Mouse (Mus musculus) hindbrain, embryonic 11.5 days (tissue): ENCODE results near the gene Aida. TPM values are rescaled to one million over a fixed set of nuclear protein-coding genes. Genes with fewer than 3 reads are reported as not detected.
A peak's percentile ranks its signal among the peaks of the same experiment; 100 is the strongest.

Source experiments
- ATAC-seq: fragments of 200-750 bp; cut with Nextera tagmentation; 2 replicates; pipeline ENCODE4 v1.8.0; 2017; ENCODE audit warnings: mild to moderate bottlenecking, moderate TSS enrichment, moderate library complexity; ENCODE audit not compliant: low FRiP score
- DNase-seq: peaks from one replicate; pipeline ENCODE4 v3.0.0-alpha.2; 2015; ENCODE audit warnings: low spot score
- H3K27ac ChIP-seq: fragments of 300-500 bp; sonication (generic); 2 replicates; pipeline ENCODE4 v1.5.1; 2014; ENCODE audit warnings: mild to moderate bottlenecking, low read depth, low read length
- H3K27me3 ChIP-seq: fragments of 300-500 bp; sonication (generic); 2 replicates; pipeline ENCODE4 v1.6.1; 2014; ENCODE audit warnings: mild to moderate bottlenecking, low read length, moderate library complexity, mixed read lengths; ENCODE audit not compliant: control insufficient read depth, insufficient read depth
- H3K36me3 ChIP-seq: fragments of 300-500 bp; sonication (generic); 2 replicates; pipeline ENCODE4 v1.6.1; 2014; ENCODE audit warnings: mild to moderate bottlenecking, low read length, moderate library complexity, mixed read lengths; ENCODE audit not compliant: control insufficient read depth, insufficient read depth
- H3K4me1 ChIP-seq: fragments of 300-500 bp; sonication (generic); replicated peaks from 2 replicates; pipeline ENCODE4 v1.6.1; 2014; ENCODE audit warnings: low read length, mixed read lengths; ENCODE audit not compliant: control insufficient read depth, insufficient read depth
- H3K4me2 ChIP-seq: fragments of 300-500 bp; sonication (generic); replicated peaks from 2 replicates; pipeline ENCODE4 v1.6.1; 2014; ENCODE audit warnings: mild to moderate bottlenecking, low read depth, low read length
- H3K4me3 ChIP-seq: fragments of 300-500 bp; sonication (generic); 2 replicates; pipeline ENCODE4 v1.5.1; 2014; ENCODE audit warnings: low read depth, low read length
- H3K9ac ChIP-seq: fragments of 300-500 bp; sonication (generic); 2 replicates; pipeline ENCODE4 v1.6.1; 2014; ENCODE audit warnings: low read depth, low read length
- H3K9me3 ChIP-seq: fragments of 300-500 bp; sonication (generic); 2 replicates; pipeline ENCODE4 v1.6.1; 2016; ENCODE audit warnings: low read length; ENCODE audit not compliant: control insufficient read depth
- WGBS: fragments of 180-500 bp; shearing (Covaris S2); extraction: QIAGEN DNeasy Blood & Tissue Kit; methylation state at CpG from one replicate; pipeline ENCODE4 v1.1.7; 2014; 5-methylcytosine and 5-hydroxymethylcytosine counted together
- polyA plus RNA-seq: library from polyadenylated mRNA; unstranded; fragments of >200 nt; fragmentation: Nextera tagmentation; extraction: Ambion mirVana; gene quantifications from 2 replicates; pipeline ENCODE4 v1.2.1, GENCODE M21; 2014

Gene Aida
- polyA plus RNA-seq = 34.9 and 40.9 TPM in 2 replicates

DNA sequence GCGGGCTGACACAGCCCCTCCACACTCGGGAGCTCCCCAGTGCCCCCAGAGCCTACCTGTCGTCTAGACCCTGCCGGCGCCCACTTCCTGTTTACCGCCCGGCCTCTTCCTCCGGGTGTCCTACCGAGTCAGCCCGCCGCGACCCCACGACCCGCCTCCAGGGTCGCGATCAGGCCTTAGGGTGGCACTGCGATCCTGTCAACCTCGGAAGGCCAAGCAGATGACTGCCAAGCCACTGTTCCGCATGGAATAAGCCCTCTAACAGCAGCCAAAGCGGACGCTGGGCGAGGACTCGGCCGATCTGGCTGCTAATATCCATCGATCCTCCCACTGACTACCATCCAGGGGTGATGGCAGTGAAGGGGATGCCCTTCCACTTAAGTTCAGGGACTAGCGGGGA, at the start of gene Aida:
Gene Aida, plus strand, starts transcription at position 126 of the 400 bp plus-strand sequence.
- Histone ChIP-seq H3K4me2 (peak within 1 kb of the TSS; percentile 45), H3K27ac (peak within 1 kb of the TSS; percentile 37; the same call in 1 of the 2 replicates), H3K36me3 (no peaks in the 10 kb centered on the region), H3K9me3 (no peaks in the 10 kb centered on the region), H3K4me3 (peak within 1 kb of the TSS; percentile 48), H3K9ac (peak within 1 kb of the TSS; percentile 42), H3K4me1 (no peaks in the 10 kb centered on the region), H3K27me3 (no peaks in the 10 kb centered on the region)
- under 1% methylated on average over 26 of the region's 26 CpGs for WGBS
- ATAC-seq = peak; percentile 28
- no peak for DNase-seq

DNA sequence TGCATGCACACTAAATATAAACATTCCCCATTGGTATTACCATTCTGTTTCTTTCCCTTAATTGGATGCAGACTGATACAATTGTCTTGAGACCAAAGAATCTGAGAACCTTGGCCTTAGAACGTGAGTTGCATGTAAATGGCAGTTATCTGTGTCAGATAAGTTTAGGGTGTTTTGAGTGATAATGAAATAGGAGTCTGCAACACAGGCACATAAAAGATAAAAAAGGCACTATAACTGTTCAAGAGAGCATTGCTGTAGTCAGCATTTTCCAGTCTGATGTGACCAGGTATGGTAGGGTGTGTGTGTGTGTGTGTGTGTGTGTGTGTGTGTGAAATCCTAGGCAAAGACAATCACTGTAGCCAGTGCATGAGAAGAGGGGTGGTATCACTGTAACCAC, 48.2 kb upstream of the Aida start:
- DNase-seq = no peak
- H3K4me3 ChIP-seq = no peak overlapping the region
- H3K36me3 ChIP-seq = no peaks in the 10 kb centered on the region
- H3K4me1 ChIP-seq = no peaks in the 10 kb centered on the region
- no peak overlapping the region for H3K9ac ChIP-seq
- WGBS = 55% methylated on average over 1 of the region's 1 CpGs
- H3K9me3 ChIP-seq = no peaks in the 10 kb centered on the region
- H3K27ac ChIP-seq = no peak overlapping the region
- no peak for ATAC-seq
- no peak overlapping the region for H3K4me2 ChIP-seq
- no peaks in the 10 kb centered on the region for H3K27me3 ChIP-seq

- 75% methylated on average over 4 of the region's 4 CpGs for WGBS
- H3K4me1 ChIP-seq = no peaks in the 10 kb centered on the region
Observed at GRCm38 (mm10) chr1:183250612-183251011, 45.8 kb upstream of the Aida start.

DNA sequence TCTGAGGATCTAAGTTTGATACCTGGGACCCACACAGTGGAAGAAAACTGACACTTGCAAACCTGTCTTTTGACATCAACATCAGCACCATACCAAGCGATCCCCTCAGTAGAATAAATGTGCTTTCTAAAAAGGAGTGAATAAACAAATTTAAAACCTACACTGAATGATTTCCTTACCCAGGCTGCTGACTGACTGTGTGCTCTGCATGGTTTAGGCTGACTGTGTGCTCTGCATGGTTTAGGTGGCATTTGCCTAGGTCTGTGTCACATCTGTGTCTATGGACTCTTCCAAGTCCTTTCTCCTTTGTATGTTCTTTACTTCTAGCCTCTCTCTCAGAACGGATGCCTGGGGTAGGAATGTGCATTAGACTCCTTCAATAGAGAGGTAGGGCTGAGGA, 44.6 kb upstream of the Aida start:
- ATAC-seq = no peak
- Histone ChIP-seq H3K4me2 (no peak overlapping the region), H3K27ac (no peak overlapping the region), H3K27me3 (no peaks in the 10 kb centered on the region), H3K9ac (no peak overlapping the region), H3K4me3 (no peak overlapping the region), H3K4me1 (no peaks in the 10 kb centered on the region), H3K9me3 (no peaks in the 10 kb centered on the region), H3K36me3 (no peaks in the 10 kb centered on the region)
- DNase-seq = no peak
- 84% methylated on average over 2 of the region's 2 CpGs for WGBS

More at GRCm38 (mm10) chr1:183250612-183251011, 45.8 kb upstream of the Aida start:
- H3K36me3 ChIP-seq = no peaks in the 10 kb centered on the region
- H3K9me3 ChIP-seq = no peaks in the 10 kb centered on the region
- no peak overlapping the region for H3K27ac ChIP-seq
- no peak overlapping the region for H3K9ac ChIP-seq
- H3K27me3 ChIP-seq = no peaks in the 10 kb centered on the region
- ATAC-seq = no peak
- no peak for DNase-seq
- H3K4me3 ChIP-seq = no peak overlapping the region
- H3K4me2 ChIP-seq = no peak overlapping the region

GRCm38 (mm10) chr1:183252574-183252973, 43.8 kb upstream of the Aida start:
- H3K4me1 ChIP-seq = no peaks in the 10 kb centered on the region
- 45% methylated on average over 10 of the region's 10 CpGs for WGBS
- no peaks in the 10 kb centered on the region for H3K36me3 ChIP-seq
- H3K9me3 ChIP-seq = no peaks in the 10 kb centered on the region
- H3K27me3 ChIP-seq = no peaks in the 10 kb centered on the region
- no peak overlapping the region for H3K4me2 ChIP-seq
- peak; percentile 22 for DNase-seq
- no peak overlapping the region for H3K9ac ChIP-seq
- 0 out of 2 replicates have a peak overlapping the region, but pooled peaks have one; percentile 42 for H3K27ac ChIP-seq
- no peak overlapping the region for H3K4me3 ChIP-seq
- peak; percentile 45 for ATAC-seq

DNA sequence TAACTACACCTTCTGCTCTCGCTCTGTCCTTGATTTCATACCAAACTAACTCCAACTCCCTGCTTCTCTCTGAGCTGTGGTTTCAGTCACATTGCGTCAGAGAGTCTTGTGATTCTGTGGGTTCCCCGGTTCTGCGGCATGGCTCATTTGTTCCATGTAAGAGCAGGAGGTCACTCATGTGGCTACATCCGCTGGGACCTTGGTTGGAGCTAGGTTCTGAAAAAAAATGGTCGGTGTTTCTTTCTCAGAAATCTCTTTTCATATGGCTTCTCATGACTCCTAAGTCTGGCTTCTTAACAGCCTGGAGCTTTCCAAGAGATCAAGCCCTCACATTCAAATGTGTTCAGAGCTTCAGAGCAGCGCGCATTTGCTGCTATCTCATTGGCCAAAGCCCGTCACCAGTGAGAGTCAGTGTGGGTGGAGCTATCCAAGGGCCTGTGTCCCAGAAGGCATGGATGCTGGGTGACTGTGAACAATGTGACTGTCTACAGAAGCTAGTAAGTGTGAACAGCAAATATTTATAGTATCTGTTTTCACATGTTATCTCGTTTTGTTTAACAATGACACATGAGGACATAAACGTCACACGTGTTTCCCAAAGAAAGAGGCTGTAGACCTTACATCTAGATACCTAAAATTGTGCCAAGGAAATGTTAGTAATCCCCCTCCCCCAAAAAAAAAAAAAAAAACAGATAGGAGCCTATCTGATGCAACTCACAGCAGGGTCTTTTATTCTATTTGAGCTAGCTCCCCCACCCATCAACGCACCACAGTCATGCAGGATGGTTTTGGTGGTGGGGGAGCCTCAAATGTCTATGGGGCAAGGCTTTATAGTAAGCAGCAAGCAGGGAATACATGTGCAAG, 32.0 kb upstream of the Aida start:
- H3K4me2 ChIP-seq = no peak overlapping the region
- WGBS = 83% methylated on average over 13 of the region's 13 CpGs
- H3K27ac ChIP-seq = no peak overlapping the region
- H3K36me3 ChIP-seq = no peaks in the 10 kb centered on the region
- no peaks in the 10 kb centered on the region for H3K9me3 ChIP-seq
- no peak overlapping the region for H3K9ac ChIP-seq
- no peaks in the 10 kb centered on the region for H3K27me3 ChIP-seq
- ATAC-seq (no peak), DNase-seq (peak; percentile 7)
- H3K4me1 ChIP-seq = no peaks in the 10 kb centered on the region
- no peak overlapping the region for H3K4me3 ChIP-seq

GRCm38 (mm10) chr1:183265921-183266467, 30.4 kb upstream of the Aida start:
- Histone ChIP-seq H3K4me2 (no peak overlapping the region), H3K4me1 (no peaks in the 10 kb centered on the region), H3K9me3 (no peaks in the 10 kb centered on the region), H3K36me3 (no peaks in the 10 kb centered on the region), H3K27ac (no peak overlapping the region), H3K9ac (no peak overlapping the region), H3K4me3 (no peak overlapping the region), H3K27me3 (no peaks in the 10 kb centered on the region)
- ATAC-seq = no peak
- no peak for DNase-seq
- WGBS = 76% methylated on average over 14 of the region's 14 CpGs

DNA sequence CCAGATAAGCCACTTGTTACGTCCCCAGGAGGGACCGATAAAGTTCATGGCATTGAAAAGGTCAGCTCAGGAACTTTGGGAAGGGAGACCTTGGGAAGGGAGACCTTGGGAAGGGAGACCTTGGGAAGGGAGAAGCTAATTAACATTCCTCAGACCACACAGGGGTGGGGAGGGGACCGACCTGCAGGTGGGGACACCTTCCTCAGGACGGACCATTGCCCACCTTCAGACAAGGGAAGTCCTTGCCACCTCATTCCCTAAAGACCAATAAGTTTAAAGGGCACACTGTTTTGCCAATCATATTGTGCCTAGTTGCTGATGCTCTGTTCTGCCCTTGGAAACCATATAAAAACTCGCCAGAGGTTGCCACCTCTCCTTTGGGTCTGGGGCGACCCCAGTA, 28.7 kb upstream of the Aida start:
- H3K4me1 ChIP-seq = no peaks in the 10 kb centered on the region
- no peaks in the 10 kb centered on the region for H3K36me3 ChIP-seq
- H3K9ac ChIP-seq = no peak overlapping the region
- H3K9me3 ChIP-seq = no peaks in the 10 kb centered on the region
- H3K4me2 ChIP-seq = no peak overlapping the region
- 79% methylated on average over 6 of the region's 6 CpGs for WGBS
- DNase-seq (no peak), ATAC-seq (no peak)
- H3K4me3 ChIP-seq = no peak overlapping the region
- no peaks in the 10 kb centered on the region for H3K27me3 ChIP-seq
- H3K27ac ChIP-seq = no peak overlapping the region
